Mouse (Mus musculus) liver, adult 2 months (tissue): ENCODE data around the gene Lrig1.

ENCODE experiments used
- CTCF ChIP-seq: fragments of 200-500 bp; IDR thresholded peaks from 2 replicates; pipeline ENCODE4 v1.5.1; 2011; ENCODE audit warnings: low read depth, low read length, control low read depth
- POLR2A ChIP-seq: fragments of 200-500 bp; IDR thresholded peaks from 2 replicates; pipeline ENCODE4 v1.6.1; 2011; ENCODE audit warnings: low read length, control low read depth; ENCODE audit not compliant: insufficient read depth; ENCODE audit errors: extremely low read depth

GRCm38 (mm10) chr6:94694481-94694880 lies 5.5 kb downstream of the Lrig1 start:
- TF ChIP-seq CTCF (no peak), POLR2A (no peak)
